Mouse (Mus musculus) urinary bladder, postnatal 4 days (tissue): ENCODE measurements at regions not wholly inside any gene's neighbourhood (a gene's known extent, or its start where the extent isn't known, plus 50 kb on each side); places are given as distances from the start of the nearest gene placed in this dataset.

Experiments
- DNase-seq, 2 experiments: peaks; one replicate each; pipeline ENCODE4 v3.0.0; 2021 to 2022; ENCODE audit warnings: low spot score in 2 of 2

- no peak for DNase-seq
Observed at GRCm38 (mm10) chr8:10825981-10826380, 182.3 kb downstream of the Irs2 start.

GRCm38 (mm10) chr8:10825192-10825926, 182.9 kb downstream of the Irs2 start:
- no peak for DNase-seq

GRCm38 (mm10) chr8:10821901-10822300, 186.4 kb downstream of the Irs2 start:
- no peak for DNase-seq

GRCm38 (mm10) chr8:10814499-10814898, 193.8 kb downstream of the Irs2 start:
- no peak for DNase-seq

- DNase-seq, result no peak
Observed at GRCm38 (mm10) chr8:10812060-10812670, 196.1 kb downstream of the Irs2 start.

- DNase-seq, result no peak
Observed at GRCm38 (mm10) chr8:10807040-10807439, 201.2 kb downstream of the Irs2 start.

GRCm38 (mm10) chr8:10805405-10806151, 202.7 kb downstream of the Irs2 start:
- DNase-seq, result no peak

- DNase-seq, result no peak
Observed at GRCm38 (mm10) chr8:10804974-10805373, 203.3 kb downstream of the Irs2 start.

GRCm38 (mm10) chr8:10802003-10802402, 206.3 kb downstream of the Irs2 start:
- peak in 1 of 2 experiments; percentile 29 for DNase-seq

GRCm38 (mm10) chr8:10801580-10801979, 206.7 kb downstream of the Irs2 start:
- DNase-seq, result no peak

GRCm38 (mm10) chr8:10798444-10798843, 209.8 kb downstream of the Irs2 start:
- no peak for DNase-seq

- no peak for DNase-seq
Observed at GRCm38 (mm10) chr8:10794367-10795189, 213.7 kb downstream of the Irs2 start.

GRCm38 (mm10) chr8:10793670-10794366, 214.4 kb downstream of the Irs2 start:
- no peak for DNase-seq

- no peak for DNase-seq
Observed at GRCm38 (mm10) chr8:10788496-10789200, 219.6 kb downstream of the Irs2 start.

GRCm38 (mm10) chr8:10785801-10786200, 222.5 kb downstream of the Irs2 start:
- DNase-seq, result no peak

GRCm38 (mm10) chr8:10785311-10785710, 222.9 kb downstream of the Irs2 start:
- DNase-seq, result no peak

- DNase-seq, result no peak
Observed at GRCm38 (mm10) chr8:10784481-10784880, 223.8 kb downstream of the Irs2 start.

GRCm38 (mm10) chr8:10781860-10782259, 226.4 kb downstream of the Irs2 start:
- no peak for DNase-seq

GRCm38 (mm10) chr8:10779636-10780035, 228.6 kb downstream of the Irs2 start:
- no peak for DNase-seq

GRCm38 (mm10) chr8:10775202-10776010, 232.9 kb downstream of the Irs2 start:
- DNase-seq, result no peak
